Mouse (Mus musculus) heart, adult 2 months (tissue): ENCODE measurements around the gene Tbr1. TPM values are rescaled to one million over a fixed set of nuclear protein-coding genes. Genes with fewer than 3 reads are reported as not detected.
A peak's percentile ranks its signal among the peaks of the same experiment; 100 is the strongest.

Experiments used
- DNase-seq, 2 experiments: peaks; one replicate each; pipeline ENCODE4 v3.0.0; 2021
- H3K27ac ChIP-seq: fragments of 200-600 bp; 2 replicates; pipeline ENCODE4 v1.8.1; 2022
- H3K27me3 ChIP-seq: fragments of 200-500 bp; 2 replicates; pipeline ENCODE4 v1.6.1; 2012; ENCODE audit warnings: mild to moderate bottlenecking, low read length, inconsistent platforms, mixed read lengths; ENCODE audit not compliant: control insufficient read depth, insufficient read depth
- H3K36me3 ChIP-seq: fragments of 200-500 bp; 2 replicates; pipeline ENCODE4 v1.6.1; 2012; ENCODE audit warnings: low read length, inconsistent platforms; ENCODE audit not compliant: control insufficient read depth, insufficient read depth
- H3K4me1 ChIP-seq: fragments of 200-500 bp; 2 replicates; pipeline ENCODE4 v1.6.1; 2011; ENCODE audit warnings: low read length; ENCODE audit not compliant: control insufficient read depth, insufficient read depth
- H3K4me3 ChIP-seq: fragments of 200-600 bp; 2 replicates; pipeline ENCODE4 v1.8.1; 2022
- H3K79me2 ChIP-seq: fragments of 200-500 bp; replicated peaks from 2 replicates; pipeline ENCODE4 v1.6.1; 2012; ENCODE audit warnings: mild to moderate bottlenecking, inconsistent platforms, low read length, moderate library complexity, mixed read lengths; ENCODE audit not compliant: control insufficient read depth, insufficient read depth
- H3K9ac ChIP-seq: fragments of 200-500 bp; 2 replicates; pipeline ENCODE4 v1.6.1; 2012; ENCODE audit warnings: low read depth, mild to moderate bottlenecking, control low read depth, inconsistent platforms, low read length, mixed read lengths
- CTCF ChIP-seq: fragments of 200-600 bp; IDR thresholded peaks from 2 replicates; pipeline ENCODE4 v1.8.1; 2022; ENCODE audit warnings: antibody characterized with exemption, mild to moderate bottlenecking, moderate library complexity
- EP300 ChIP-seq: fragments of 200-500 bp; IDR thresholded peaks from 2 replicates; pipeline ENCODE4 v1.6.1; 2011; ENCODE audit warnings: low read depth, low read length, control low read depth; ENCODE audit not compliant: insufficient read depth
- POLR2A ChIP-seq: fragments of 200-500 bp; IDR thresholded peaks from 2 replicates; pipeline ENCODE4 v1.6.1; 2011; ENCODE audit warnings: mild to moderate bottlenecking, low read depth, low read length, control low read depth; ENCODE audit not compliant: insufficient read depth
- WGBS: fragments of 180-500 bp; shearing (Covaris S2); methylation state at CpG from one replicate; pipeline ENCODE4 v1.1.7; 2018; 5-methylcytosine and 5-hydroxymethylcytosine counted together
- intact Hi-C: fragments of 180-260 bp; cut with DNase I; formaldehyde crosslinking; loops from one replicate; pipeline ENCODE4 v1.15.1; 2025
- polyA plus RNA-seq: library from polyadenylated mRNA; depleted of rRNA; stranded (reverse); fragments of >200 nt; gene quantifications from 2 replicates; pipeline ENCODE4 v1.2.3, GENCODE M21; 2012
- total RNA-seq, 2 experiments: library from RNA; stranded (reverse); gene quantifications; 2 replicates each; pipeline ENCODE4 v1.2.3; 2021

The Tbr1 gene
- total and polyA plus RNA-seq, 3 experiments = 0.09 TPM; not detected in 2

- DNase-seq = no peak
- Histone ChIP-seq H3K4me3 (no peak overlapping the region), H3K79me2 (no peaks in the 10 kb centered on the region), H3K36me3 (no peaks in the 10 kb centered on the region; the same call in 1 of the 2 replicates), H3K27me3 (no peaks in the 10 kb centered on the region), H3K27ac (no peak overlapping the region), H3K4me1 (no peaks in the 10 kb centered on the region), H3K9ac (no peak overlapping the region)
- intact Hi-C loops = no loop called here
- TF ChIP-seq CTCF = no peak
- no peak for TF ChIP-seq POLR2A
- no peak for TF ChIP-seq EP300
Measured at GRCm38 (mm10) chr2:61780794-61781193, 21.9 kb upstream of the Tbr1 start.

- no peaks in the 10 kb centered on the region for H3K79me2 ChIP-seq
- TF ChIP-seq EP300 = no peak
- no peak for TF ChIP-seq POLR2A
- no peak for TF ChIP-seq CTCF
- intact Hi-C loops = no loop called here
- DNase-seq = no peak
- H3K4me1 ChIP-seq = no peaks in the 10 kb centered on the region
- no peak overlapping the region for H3K9ac ChIP-seq
- H3K4me3 ChIP-seq = no peak overlapping the region
- H3K27ac ChIP-seq = no peak overlapping the region
- H3K27me3 ChIP-seq = no peaks in the 10 kb centered on the region
- H3K36me3 ChIP-seq = no peaks in the 10 kb centered on the region
- 84% methylated on average over 5 of the region's 5 CpGs for WGBS
Measured at GRCm38 (mm10) chr2:61794960-61795359, 7.8 kb upstream of the Tbr1 start.

- WGBS = 100% methylated on average over 1 of the region's 1 CpGs
- intact Hi-C loops = no loop called here
- no peaks in the 10 kb centered on the region for H3K4me1 ChIP-seq
- peaks cover 3% of the 10 kb centered on the region; the same call in 1 of the 2 replicates for H3K27me3 ChIP-seq
- TF ChIP-seq CTCF (no peak), EP300 (no peak), POLR2A (no peak)
- no peak for DNase-seq
- H3K79me2 ChIP-seq = no peaks in the 10 kb centered on the region
- no peak overlapping the region for H3K27ac ChIP-seq
- H3K4me3 ChIP-seq = no peak overlapping the region
- no peaks in the 10 kb centered on the region for H3K36me3 ChIP-seq
- no peak overlapping the region for H3K9ac ChIP-seq
Measured at GRCm38 (mm10) chr2:61798048-61798447, 4.7 kb upstream of the Tbr1 start.

GRCm38 (mm10) chr2:61803443-61804367, 975 bp downstream of the Tbr1 start:
- Histone ChIP-seq H3K79me2 (no peaks in the 10 kb centered on the region), H3K4me1 (no peaks in the 10 kb centered on the region), H3K4me3 (no peak overlapping the region), H3K27ac (no peak overlapping the region), H3K27me3 (peaks cover 27% of the 10 kb centered on the region), H3K36me3 (no peaks in the 10 kb centered on the region), H3K9ac (no peak overlapping the region)
- intact Hi-C loops = no loop called here
- WGBS = 9% methylated on average over 29 of the region's 29 CpGs
- TF ChIP-seq CTCF (no peak), POLR2A (no peak), EP300 (no peak)
- DNase-seq = peak; percentile 2 to 18

- Histone ChIP-seq H3K4me3 (no peak overlapping the region), H3K27me3 (peaks cover 30% of the 10 kb centered on the region)
- WGBS = 7% methylated on average over 10 of the region's 10 CpGs
Measured at GRCm38 (mm10) chr2:61804382-61804840, 1.7 kb downstream of the Tbr1 start.

GRCm38 (mm10) chr2:61804841-61805540, 2.3 kb downstream of the Tbr1 start:
- no peak overlapping the region for H3K27ac ChIP-seq
- TF ChIP-seq CTCF (no peak), POLR2A (no peak), EP300 (no peak)
- no peaks in the 10 kb centered on the region for H3K4me1 ChIP-seq
- intact Hi-C loops = no loop called here
- H3K9ac ChIP-seq = no peak overlapping the region
- no peaks in the 10 kb centered on the region for H3K36me3 ChIP-seq
- peak; percentile 4 to 35 for DNase-seq
- no peaks in the 10 kb centered on the region for H3K79me2 ChIP-seq
- H3K4me3 ChIP-seq = no peak overlapping the region
- 4% methylated on average over 39 of the region's 39 CpGs for whole genome bisulfite sequencing
- peaks cover 31% of the 10 kb centered on the region for H3K27me3 ChIP-seq

More at GRCm38 (mm10) chr2:61804382-61804840, 1.7 kb downstream of the Tbr1 start:
- Histone ChIP-seq H3K36me3 (no peaks in the 10 kb centered on the region), H3K79me2 (no peaks in the 10 kb centered on the region), H3K4me1 (no peaks in the 10 kb centered on the region), H3K9ac (no peak overlapping the region), H3K27ac (no peak overlapping the region)
- DNase-seq = peak; percentile 4 to 17
- intact Hi-C loops = no loop called here
- no peak for TF ChIP-seq EP300
